Mouse (Mus musculus): ENCODE measurements at regions not wholly inside any gene's neighbourhood (a gene's known extent, or its start where the extent isn't known, plus 50 kb on each side); places are given as distances from the start of the nearest gene placed in this dataset.

- no peak for TF ChIP-seq CTCF (conservative IDR thresholded peaks at IDR 0.05; ENCODE audit: low read length)
- no peak for TF ChIP-seq NANOG (IDR thresholded peaks at IDR 0.05; ENCODE audit: borderline replicate concordance, low read length)
Observed at GRCm38 (mm10) chr4:154746323-154747005, 78.8 kb upstream of the Actrt2 start.
